Mouse (Mus musculus) lung, embryonic 16.5 days (tissue): ENCODE data around the gene Hoxd11. TPM values are rescaled to one million over a fixed set of nuclear protein-coding genes. Genes with fewer than 3 reads are reported as not detected.

Experiments
- ATAC-seq: fragments of 200-750 bp; cut with Nextera tagmentation; 2 replicates; pipeline ENCODE4 v1.8.0; 2017; ENCODE audit warnings: low read depth, mild to moderate bottlenecking, moderate library complexity
- H3K27ac ChIP-seq: fragments of 300-500 bp; sonication (generic); 2 replicates; pipeline ENCODE4 v1.5.1; 2014; ENCODE audit warnings: mild to moderate bottlenecking, control low read depth, low read length
- H3K27me3 ChIP-seq: fragments of 300-500 bp; sonication (generic); 2 replicates; pipeline ENCODE4 v1.6.1; 2014; ENCODE audit warnings: low read depth, low read length, mixed read lengths; ENCODE audit not compliant: control insufficient read depth, insufficient read depth
- H3K36me3 ChIP-seq: fragments of 300-500 bp; sonication (generic); 2 replicates; pipeline ENCODE4 v1.6.1; 2014; ENCODE audit warnings: low read length; ENCODE audit not compliant: control insufficient read depth, insufficient read depth
- H3K4me1 ChIP-seq: fragments of 300-500 bp; sonication (generic); replicated peaks from 2 replicates; pipeline ENCODE4 v1.6.1; 2014; ENCODE audit warnings: low read length, mixed read lengths; ENCODE audit not compliant: control insufficient read depth, insufficient read depth
- H3K4me2 ChIP-seq: fragments of 300-500 bp; sonication (generic); 2 replicates; pipeline ENCODE4 v1.6.1; 2014; ENCODE audit warnings: low read depth, low read length, control low read depth
- H3K4me3 ChIP-seq: fragments of 300-500 bp; sonication (generic); 2 replicates; pipeline ENCODE4 v1.5.1; 2014; ENCODE audit warnings: mild to moderate bottlenecking, low read length, control low read depth
- H3K9ac ChIP-seq: fragments of 300-500 bp; sonication (generic); 2 replicates; pipeline ENCODE4 v1.6.1; 2014; ENCODE audit warnings: low read length, control low read depth
- H3K9me3 ChIP-seq: fragments of 300-500 bp; sonication (generic); 2 replicates; pipeline ENCODE4 v1.6.1; 2016; ENCODE audit warnings: low read length; ENCODE audit not compliant: control insufficient read depth
- WGBS: fragments of 180-500 bp; shearing (Covaris S2); extraction: QIAGEN DNeasy Blood & Tissue Kit; methylation state at CpG from one replicate; pipeline ENCODE4 v1.1.7; 2014; 5-methylcytosine and 5-hydroxymethylcytosine counted together
- polyA plus RNA-seq: library from polyadenylated mRNA; unstranded; fragments of >200 nt; fragmentation: Nextera tagmentation; extraction: Ambion mirVana; gene quantifications from 2 replicates; pipeline ENCODE4 v1.2.1, GENCODE M21; 2015

Hoxd11 gene
- polyA plus RNA-seq, 1 experiment from 2014 or later, result not detected

DNA sequence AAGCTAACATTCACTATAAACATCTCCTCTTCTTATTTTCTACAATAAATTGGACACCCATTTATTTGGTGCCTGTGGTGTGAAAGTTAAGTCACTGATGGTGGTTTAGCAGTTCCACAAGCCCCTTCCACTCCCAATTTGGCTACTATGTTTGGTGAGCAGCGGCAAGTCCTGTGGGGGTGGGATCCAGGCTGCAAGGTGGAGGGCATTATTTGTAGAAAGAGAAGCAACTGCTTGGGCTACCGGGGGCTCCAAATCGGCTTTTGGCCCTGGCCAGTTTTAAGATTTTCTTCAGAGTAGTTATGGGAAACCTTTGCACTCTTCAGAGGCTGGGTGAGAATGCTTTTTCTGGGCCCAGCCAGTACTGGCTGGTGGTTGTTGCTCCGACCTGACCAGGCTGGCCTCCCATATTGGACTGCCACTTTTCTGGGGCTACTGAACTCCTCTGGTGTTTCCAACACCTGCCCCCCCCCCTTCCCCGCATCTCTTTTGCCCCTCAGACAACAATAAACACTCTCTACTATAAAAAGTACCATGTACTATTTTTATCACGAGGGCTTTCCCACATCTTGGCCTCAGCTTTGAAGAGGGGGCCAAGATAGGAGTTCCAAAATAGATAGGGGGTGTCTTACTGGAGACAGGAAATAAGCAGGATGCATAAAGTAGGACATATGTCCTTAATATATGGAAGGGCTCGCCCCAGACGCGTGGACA, 52.6 kb downstream of the Hoxd11 start:
- Histone ChIP-seq H3K4me1 (peaks cover 3% of the 10 kb centered on the region; the same call in 1 of the 2 replicates), H3K9me3 (no peaks in the 10 kb centered on the region)
- 11% methylated on average over 9 of the region's 9 CpGs for WGBS

GRCm38 (mm10) chr2:74732513-74733316, 53.4 kb downstream of the Hoxd11 start:
- H3K36me3 ChIP-seq, result no peaks in the 10 kb centered on the region
- no peak for ATAC-seq
- 1% methylated on average over 52 of the region's 52 CpGs for WGBS
- H3K4me2 ChIP-seq, result no peak overlapping the region
- H3K9ac ChIP-seq, result no peak overlapping the region
- H3K4me1 ChIP-seq, result peaks cover 3% of the 10 kb centered on the region; the same call in 1 of the 2 replicates
- H3K27ac ChIP-seq, result no peak overlapping the region
- no peaks in the 10 kb centered on the region for H3K9me3 ChIP-seq
- no peak overlapping the region for H3K4me3 ChIP-seq
- H3K27me3 ChIP-seq, result peaks cover 96% of the 10 kb centered on the region

More for the DNA sequence above, 52.6 kb downstream of the Hoxd11 start:
- Histone ChIP-seq H3K4me2 (no peak overlapping the region), H3K4me3 (no peak overlapping the region), H3K36me3 (no peaks in the 10 kb centered on the region), H3K27ac (no peak overlapping the region), H3K27me3 (peaks cover 96% of the 10 kb centered on the region), H3K9ac (no peak overlapping the region)
- ATAC-seq, result no peak

DNA sequence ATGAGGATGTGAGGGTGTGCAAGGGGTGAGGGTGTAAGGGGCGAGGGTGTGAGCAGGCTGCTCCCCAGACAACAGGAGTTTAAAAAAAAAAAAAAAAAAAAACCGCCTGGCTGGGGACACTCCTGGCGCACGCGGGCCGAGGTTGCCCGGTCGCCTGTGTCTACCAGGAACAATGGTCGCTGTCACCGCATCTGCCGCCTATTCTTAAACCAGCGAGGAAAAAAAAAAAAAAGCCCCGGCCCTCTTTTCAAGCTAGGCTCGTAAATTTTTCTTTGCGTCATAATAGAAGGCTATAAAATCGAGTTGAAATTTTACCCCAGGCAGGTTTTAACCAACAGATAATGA, 53.9 kb downstream of the Hoxd11 start:
- H3K36me3 ChIP-seq, result no peaks in the 10 kb centered on the region
- ATAC-seq, result no peak
- H3K9ac ChIP-seq, result no peak overlapping the region
- H3K27me3 ChIP-seq, result peaks cover 96% of the 10 kb centered on the region
- no peak overlapping the region for H3K4me3 ChIP-seq
- no peaks in the 10 kb centered on the region for H3K9me3 ChIP-seq
- WGBS, result 0% methylated on average over 15 of the region's 16 CpGs
- no peak overlapping the region for H3K4me2 ChIP-seq
- H3K27ac ChIP-seq, result no peak overlapping the region
- H3K4me1 ChIP-seq, result peaks cover 3% of the 10 kb centered on the region; the same call in 1 of the 2 replicates

DNA sequence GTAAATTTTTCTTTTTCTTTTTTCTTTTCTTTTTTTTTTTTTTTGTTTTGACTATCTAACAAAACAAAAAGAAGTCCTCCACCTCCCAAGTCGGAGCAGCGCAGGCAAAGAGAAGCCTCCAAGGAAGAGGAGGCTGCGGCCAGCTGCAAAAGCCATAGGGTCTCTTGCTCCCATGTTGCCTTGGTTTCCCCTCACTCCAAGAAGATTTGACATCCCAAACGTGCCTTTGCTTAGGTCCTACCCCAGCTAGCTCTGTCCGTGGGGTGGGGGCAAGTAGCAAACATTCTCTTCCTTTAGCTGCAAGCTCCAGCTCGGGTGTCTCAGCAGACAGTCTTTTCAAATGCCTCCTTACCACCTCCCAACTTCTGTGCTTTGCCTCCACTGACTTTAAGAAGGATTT, 54.4 kb downstream of the Hoxd11 start:
- peaks cover 3% of the 10 kb centered on the region; the same call in 1 of the 2 replicates for H3K4me1 ChIP-seq
- H3K4me2 ChIP-seq, result no peak overlapping the region
- no peak overlapping the region for H3K27ac ChIP-seq
- H3K9me3 ChIP-seq, result no peaks in the 10 kb centered on the region
- no peak overlapping the region for H3K4me3 ChIP-seq
- no peaks in the 10 kb centered on the region for H3K36me3 ChIP-seq
- peaks cover 96% of the 10 kb centered on the region for H3K27me3 ChIP-seq
- no peak for ATAC-seq
- no peak overlapping the region for H3K9ac ChIP-seq
- 2% methylated on average over 6 of the region's 6 CpGs for WGBS

DNA sequence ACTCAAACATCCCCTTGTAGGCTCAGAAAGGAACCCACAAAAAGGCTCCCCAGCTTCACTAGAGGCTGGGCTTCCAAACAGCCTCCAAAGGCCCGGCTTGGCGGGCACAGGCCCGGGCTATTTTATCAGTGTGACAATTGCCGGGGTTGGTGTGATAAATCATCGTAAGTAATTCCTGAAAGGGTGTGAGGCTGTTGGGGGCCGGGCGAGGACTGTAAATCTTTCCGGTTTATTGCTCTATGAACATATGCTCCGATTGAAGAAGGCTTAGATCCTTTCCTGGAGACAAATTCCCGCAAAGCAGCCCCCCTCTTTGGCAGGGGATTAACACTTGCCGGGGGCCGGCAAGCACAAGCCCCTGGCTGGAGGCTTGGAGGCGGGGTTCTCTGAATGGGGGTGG, 55.1 kb downstream of the Hoxd11 start:
- no peak overlapping the region for H3K27ac ChIP-seq
- no peak for ATAC-seq
- H3K4me3 ChIP-seq, result no peak overlapping the region
- no peaks in the 10 kb centered on the region for H3K9me3 ChIP-seq
- peaks cover 3% of the 10 kb centered on the region; the same call in 1 of the 2 replicates for H3K4me1 ChIP-seq
- no peak overlapping the region for H3K9ac ChIP-seq
- no peaks in the 10 kb centered on the region for H3K36me3 ChIP-seq
- WGBS, result 2% methylated on average over 13 of the region's 13 CpGs
- H3K27me3 ChIP-seq, result peaks cover 96% of the 10 kb centered on the region
- no peak overlapping the region for H3K4me2 ChIP-seq

- no peak overlapping the region for H3K4me3 ChIP-seq
- no peaks in the 10 kb centered on the region for H3K36me3 ChIP-seq
- 4% methylated on average over 27 of the region's 27 CpGs for WGBS
- no peaks in the 10 kb centered on the region for H3K9me3 ChIP-seq
- H3K4me2 ChIP-seq, result no peak overlapping the region
- H3K4me1 ChIP-seq, result peaks cover 3% of the 10 kb centered on the region; the same call in 1 of the 2 replicates
- H3K27ac ChIP-seq, result no peak overlapping the region
- H3K27me3 ChIP-seq, result peaks cover 98% of the 10 kb centered on the region
- ATAC-seq, result no peak
- no peak overlapping the region for H3K9ac ChIP-seq
Observed at GRCm38 (mm10) chr2:74734996-74735811, 55.8 kb downstream of the Hoxd11 start.

GRCm38 (mm10) chr2:74735851-74736687, 56.7 kb downstream of the Hoxd11 start:
- no peaks in the 10 kb centered on the region for H3K9me3 ChIP-seq
- H3K4me1 ChIP-seq, result peaks cover 3% of the 10 kb centered on the region; the same call in 1 of the 2 replicates
- under 1% methylated on average over 42 of the region's 42 CpGs for WGBS
- H3K36me3 ChIP-seq, result no peaks in the 10 kb centered on the region
- H3K4me2 ChIP-seq, result peak overlapping the region; percentile 31
- no peak for ATAC-seq
- peak overlapping the region; percentile 28 for H3K4me3 ChIP-seq
- no peak overlapping the region for H3K9ac ChIP-seq
- peaks cover 98% of the 10 kb centered on the region for H3K27me3 ChIP-seq
- H3K27ac ChIP-seq, result no peak overlapping the region
